Mouse (Mus musculus) forebrain, embryonic 16.5 days (tissue): ENCODE results near the gene Trp63. TPM values are rescaled to one million over a fixed set of nuclear protein-coding genes. Genes with fewer than 3 reads are reported as not detected.

Experiments used
- ATAC-seq: fragments of 200-750 bp; cut with Nextera tagmentation; 2 replicates; pipeline ENCODE4 v1.8.0; 2017; ENCODE audit warnings: mild to moderate bottlenecking, moderate library complexity
- H3K27ac ChIP-seq: fragments of 300-500 bp; sonication (generic); 2 replicates; pipeline ENCODE4 v1.5.1; 2014; ENCODE audit warnings: low read length, control low read depth
- H3K27me3 ChIP-seq: fragments of 300-500 bp; sonication (generic); replicated peaks from 2 replicates; pipeline ENCODE4 v1.6.1; 2014; ENCODE audit warnings: low read length; ENCODE audit not compliant: control insufficient read depth, insufficient read depth
- H3K36me3 ChIP-seq: fragments of 300-500 bp; sonication (generic); 2 replicates; pipeline ENCODE4 v1.6.1; 2014; ENCODE audit not compliant: control insufficient read depth, insufficient read depth
- H3K4me1 ChIP-seq: fragments of 300-500 bp; sonication (generic); replicated peaks from 2 replicates; pipeline ENCODE4 v1.6.1; 2014; ENCODE audit warnings: low read length; ENCODE audit not compliant: control insufficient read depth, insufficient read depth
- H3K4me2 ChIP-seq: fragments of 300-500 bp; sonication (generic); 2 replicates; pipeline ENCODE4 v1.6.1; 2014; ENCODE audit warnings: mild to moderate bottlenecking, low read length, control low read depth
- H3K4me3 ChIP-seq: fragments of 300-500 bp; sonication (generic); replicated peaks from 2 replicates; pipeline ENCODE4 v1.5.1; 2014; ENCODE audit warnings: mild to moderate bottlenecking, low read length, control low read depth
- H3K9ac ChIP-seq: fragments of 300-500 bp; sonication (generic); replicated peaks from 2 replicates; pipeline ENCODE4 v1.6.1; 2014; ENCODE audit warnings: low read depth, low read length, control low read depth
- H3K9me3 ChIP-seq: fragments of 300-500 bp; sonication (generic); 2 replicates; pipeline ENCODE4 v1.6.1; 2016; ENCODE audit warnings: low read length; ENCODE audit not compliant: control insufficient read depth
- WGBS: fragments of 180-500 bp; shearing (Covaris S2); extraction: QIAGEN DNeasy Blood & Tissue Kit; methylation state at CpG from one replicate; pipeline ENCODE4 v1.1.7; 2014; 5-methylcytosine and 5-hydroxymethylcytosine counted together
- polyA plus RNA-seq: library from polyadenylated mRNA; unstranded; fragments of >200 nt; fragmentation: Nextera tagmentation; extraction: Ambion mirVana; gene quantifications from 2 replicates; pipeline ENCODE4 v1.2.1, GENCODE M21; 2015

The Trp63 gene
- polyA plus RNA-seq, 1 experiment from 2014 or later = 0.10 TPM

DNA sequence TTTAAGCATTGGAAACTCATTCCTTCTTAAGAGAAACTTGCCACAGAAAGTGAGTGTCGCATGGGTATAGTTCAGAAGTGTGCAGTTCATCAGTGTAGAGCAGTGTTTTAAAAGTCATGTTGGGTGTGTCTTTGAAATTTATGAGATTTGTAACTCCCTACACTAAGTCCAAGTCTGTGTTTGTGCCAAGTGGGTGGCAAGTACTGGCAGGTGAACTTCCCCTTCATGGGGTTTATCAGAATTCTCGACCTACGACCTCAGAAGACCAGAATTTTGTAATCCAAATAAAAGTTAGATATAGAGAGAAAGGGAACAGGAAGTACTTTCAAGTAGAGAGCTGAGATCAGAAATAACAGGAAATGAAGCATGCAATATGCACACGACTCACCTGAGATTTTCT, 215.5 kb downstream of the Trp63 start:
- H3K9me3 ChIP-seq = no peaks in the 10 kb centered on the region
- no peak overlapping the region for H3K9ac ChIP-seq
- H3K27me3 ChIP-seq = no peaks in the 10 kb centered on the region
- H3K36me3 ChIP-seq = no peaks in the 10 kb centered on the region
- 88% methylated on average over 4 of the region's 4 CpGs for WGBS
- H3K4me3 ChIP-seq = no peak overlapping the region
- no peak overlapping the region for H3K4me2 ChIP-seq
- no peak overlapping the region for H3K27ac ChIP-seq
- no peaks in the 10 kb centered on the region for H3K4me1 ChIP-seq
- no peak for ATAC-seq

DNA sequence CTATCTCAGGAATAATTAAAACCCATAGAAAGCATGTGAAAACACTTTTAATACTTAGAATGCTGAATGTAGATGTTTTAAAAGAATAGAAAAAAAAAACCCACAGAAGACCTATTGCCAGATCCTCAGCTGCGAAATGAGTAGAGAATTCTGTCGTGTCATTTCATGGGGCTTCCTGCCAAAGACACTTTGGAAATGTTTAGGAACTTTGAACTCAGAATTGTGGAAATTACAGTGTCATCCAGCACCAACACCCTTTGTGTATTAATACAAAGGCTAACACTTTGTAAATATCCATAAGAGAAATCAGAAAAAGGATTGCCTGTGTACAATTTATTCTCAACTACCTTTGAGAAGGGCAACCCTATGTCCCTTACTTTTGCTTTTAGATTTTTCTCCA, 216.1 kb downstream of the Trp63 start:
- Histone ChIP-seq H3K27ac (no peak overlapping the region), H3K4me1 (no peaks in the 10 kb centered on the region), H3K27me3 (no peaks in the 10 kb centered on the region), H3K9ac (no peak overlapping the region), H3K4me3 (no peak overlapping the region), H3K9me3 (no peaks in the 10 kb centered on the region), H3K36me3 (no peaks in the 10 kb centered on the region), H3K4me2 (no peak overlapping the region)
- no peak for ATAC-seq
- WGBS = 89% methylated on average over 2 of the region's 2 CpGs

DNA sequence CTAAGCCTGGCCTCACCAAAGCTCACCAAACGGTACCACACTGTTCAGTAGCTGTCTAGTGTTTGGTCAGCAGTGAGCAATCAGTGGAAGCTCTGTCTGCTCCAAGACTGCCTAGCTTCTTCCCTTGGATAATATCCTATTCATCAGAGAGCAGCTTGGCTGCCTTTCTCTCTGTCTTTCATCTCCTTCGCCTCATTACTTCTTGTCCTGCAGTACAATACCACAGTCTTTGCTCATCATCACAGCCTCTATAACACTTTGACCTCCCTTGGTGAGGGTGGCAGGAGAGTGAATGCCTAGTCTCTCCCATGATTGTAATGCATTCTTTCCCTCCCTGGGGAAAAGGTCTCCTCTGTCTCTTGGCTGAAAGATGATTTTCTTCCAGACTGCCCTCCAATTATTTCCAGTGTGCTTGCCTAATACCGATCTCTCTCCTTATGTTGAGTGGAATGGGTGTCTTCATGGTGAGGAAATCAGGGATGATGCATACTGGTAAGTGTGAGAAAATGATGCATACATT, 216.9 kb downstream of the Trp63 start:
- H3K4me1 ChIP-seq = no peaks in the 10 kb centered on the region
- no peak overlapping the region for H3K9ac ChIP-seq
- H3K4me3 ChIP-seq = no peak overlapping the region
- H3K36me3 ChIP-seq = no peaks in the 10 kb centered on the region
- H3K27ac ChIP-seq = no peak overlapping the region
- WGBS = 29% methylated on average over 3 of the region's 3 CpGs
- no peak for ATAC-seq
- H3K27me3 ChIP-seq = no peaks in the 10 kb centered on the region
- H3K4me2 ChIP-seq = no peak overlapping the region
- H3K9me3 ChIP-seq = no peaks in the 10 kb centered on the region

DNA sequence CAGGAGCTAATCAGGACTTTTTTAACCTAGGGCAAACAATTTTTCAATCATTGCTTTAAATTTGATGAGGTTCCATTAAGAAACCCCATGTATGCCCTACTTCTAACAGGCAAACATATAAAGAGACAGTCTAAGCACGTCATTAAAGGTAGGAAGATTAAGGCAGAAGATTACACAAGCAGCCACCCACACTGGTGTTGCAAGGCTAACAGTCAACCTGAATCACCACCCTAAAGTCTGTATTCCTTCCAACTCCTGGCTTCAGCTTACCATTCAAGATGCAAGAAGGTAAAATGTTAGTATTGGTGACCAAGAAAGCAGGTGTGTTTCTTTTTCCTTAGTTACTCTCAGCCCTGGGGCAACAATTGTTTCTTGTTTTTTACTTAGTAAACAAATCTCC, 228.6 kb downstream of the Trp63 start:
- Histone ChIP-seq H3K4me1 (no peaks in the 10 kb centered on the region), H3K9ac (no peak overlapping the region), H3K4me2 (no peak overlapping the region), H3K36me3 (no peaks in the 10 kb centered on the region), H3K4me3 (no peak overlapping the region), H3K27ac (no peak overlapping the region), H3K27me3 (no peaks in the 10 kb centered on the region), H3K9me3 (no peaks in the 10 kb centered on the region)
- 70% methylated on average over 1 of the region's 1 CpGs for WGBS
- ATAC-seq = no peak

DNA sequence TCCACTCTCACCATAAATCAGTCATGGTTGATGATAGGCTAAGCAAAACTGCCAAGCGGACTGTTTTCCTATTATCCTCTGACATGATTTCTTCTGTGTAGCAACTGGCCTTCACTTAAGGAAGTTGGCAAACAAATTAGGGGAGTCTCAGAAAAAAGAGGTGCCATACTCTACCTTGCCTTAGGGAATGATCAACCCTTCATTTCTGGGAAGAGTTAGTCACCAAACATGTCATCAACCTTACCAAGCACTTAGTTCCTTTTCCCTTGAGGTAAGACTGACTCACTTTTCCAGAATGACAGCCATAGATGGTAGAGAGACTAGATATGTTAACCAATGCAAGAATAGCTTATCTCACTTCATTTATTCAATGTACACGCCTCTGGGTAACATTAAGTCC, 250.6 kb downstream of the Trp63 start:
- Histone ChIP-seq H3K4me2 (no peak overlapping the region), H3K27ac (no peak overlapping the region), H3K4me1 (no peaks in the 10 kb centered on the region), H3K36me3 (no peaks in the 10 kb centered on the region), H3K4me3 (no peak overlapping the region), H3K9me3 (no peaks in the 10 kb centered on the region), H3K9ac (no peak overlapping the region), H3K27me3 (no peaks in the 10 kb centered on the region)
- no peak for ATAC-seq
- 81% methylated on average over 2 of the region's 2 CpGs for WGBS
